Comparison of ENCODE assay signal across 16 mouse cellular contexts in genomic region chr10:105200678-105201077, GRCm38 (mm10).
"Had no signal": no experiment of that assay in that cellular context is flagged by ENCODE, and none has a peak within 500 bp of the region (broad histone marks: within the 10 kb centered on the region; RNA-seq: fewer than 3 reads in every experiment).

No protein-coding gene starts in this region.

- H3K4me2 ChIP-seq: kidney, embryonic 15.5 days; liver, embryonic 11.5 days; liver, embryonic 15.5 days had no signal

- H3K27ac ChIP-seq: kidney, embryonic 15.5 days; left cerebral cortex, adult 2 months; limb, embryonic 10.5 days; liver, embryonic 15.5 days had no signal

- ATAC-seq: intestine, embryonic 16.5 days had no signal

- H3K4me3 ChIP-seq: kidney, embryonic 15.5 days; left cerebral cortex, adult 2 months; limb, embryonic 10.5 days; liver, embryonic 15.5 days; myocyte had no signal

- H3K36me3 ChIP-seq: kidney, embryonic 15.5 days; limb, embryonic 10.5 days; liver, embryonic 15.5 days had no signal

- H3K9ac ChIP-seq: kidney, embryonic 15.5 days; liver, embryonic 15.5 days had no signal

- DNase-seq: kidney, adult 2 months; kidney, postnatal 14 days; lung, adult 2 months; lung, postnatal 10 days; lung, postnatal 4 days; right cerebral cortex, adult 18-20 months; right cerebral cortex, postnatal 25 days; thymus, adult 18-20 months; thymus, postnatal 14 days had no signal

- H3K27me3 ChIP-seq: kidney, embryonic 15.5 days; liver, embryonic 15.5 days had no signal

- H3K9me3 ChIP-seq: kidney, embryonic 15.5 days; limb, embryonic 10.5 days; liver, embryonic 15.5 days had no signal

- H3K4me1 ChIP-seq: kidney, embryonic 15.5 days; liver, embryonic 15.5 days had no signal
